Mouse (Mus musculus): ENCODE results near the gene Rnf207.

The Rnf207 gene

DNA sequence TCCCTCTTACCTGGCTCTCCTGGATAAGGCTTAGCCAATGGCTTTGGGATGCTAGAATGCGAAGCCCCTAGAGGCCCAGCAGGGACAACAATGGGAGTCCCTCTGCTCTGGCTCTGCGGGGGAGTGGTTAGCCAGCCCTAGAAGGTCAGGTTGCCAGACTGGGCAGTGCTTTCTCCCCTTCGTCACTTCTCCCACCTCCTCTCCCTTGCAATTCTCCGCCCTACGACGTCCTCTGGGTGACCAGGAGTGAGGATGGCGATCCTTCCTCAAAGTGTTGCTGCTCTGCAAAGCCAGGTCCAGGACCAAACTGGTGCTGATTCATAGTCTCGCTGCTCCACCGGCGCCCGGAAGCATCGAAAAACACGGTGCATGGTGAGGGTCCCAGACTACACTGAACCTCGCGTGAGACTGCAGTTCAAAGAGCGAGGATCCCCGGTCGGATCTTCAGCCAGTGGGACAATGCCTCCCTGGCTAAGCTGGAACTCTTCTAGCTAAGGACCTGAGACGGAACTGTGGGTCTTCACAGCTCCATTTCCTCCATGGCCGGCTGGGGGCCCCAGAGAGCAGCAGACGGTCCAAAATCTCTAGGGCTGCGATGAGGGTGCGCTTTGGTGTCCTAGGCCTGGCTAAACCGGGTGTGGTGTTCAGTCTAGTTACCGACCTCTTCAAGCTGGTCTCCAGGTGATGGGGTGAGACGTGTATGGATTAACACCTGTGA, at the start of gene Rnf207:
Rnf207 (minus strand) TSS at position 477 of the 718 bp plus-strand sequence.
- DNase-seq (ENCODE audit: low spot score) = peak; percentile 76

DNA sequence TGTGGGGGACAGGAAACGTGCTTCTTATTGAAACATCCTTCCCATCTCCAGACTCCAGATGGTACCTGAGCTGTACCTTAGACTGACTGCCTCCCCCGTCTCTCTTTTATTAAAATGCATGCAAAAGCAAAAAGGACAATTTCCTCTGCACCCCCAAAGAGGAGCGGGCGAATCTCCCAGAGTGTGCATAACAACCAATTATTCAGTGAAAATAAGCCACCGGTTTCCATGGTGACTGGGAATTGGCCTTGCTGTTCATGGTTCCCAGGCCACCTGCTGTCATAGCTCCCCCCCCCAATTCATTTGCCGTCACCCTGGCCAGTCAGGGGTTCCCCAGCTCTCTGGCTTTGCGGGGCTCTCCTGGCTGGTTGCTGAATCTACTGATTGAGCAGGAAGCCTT, 46.4 kb upstream of the Rnf207 start:
- no peak for DNase-seq (ENCODE audit: low spot score)

DNA sequence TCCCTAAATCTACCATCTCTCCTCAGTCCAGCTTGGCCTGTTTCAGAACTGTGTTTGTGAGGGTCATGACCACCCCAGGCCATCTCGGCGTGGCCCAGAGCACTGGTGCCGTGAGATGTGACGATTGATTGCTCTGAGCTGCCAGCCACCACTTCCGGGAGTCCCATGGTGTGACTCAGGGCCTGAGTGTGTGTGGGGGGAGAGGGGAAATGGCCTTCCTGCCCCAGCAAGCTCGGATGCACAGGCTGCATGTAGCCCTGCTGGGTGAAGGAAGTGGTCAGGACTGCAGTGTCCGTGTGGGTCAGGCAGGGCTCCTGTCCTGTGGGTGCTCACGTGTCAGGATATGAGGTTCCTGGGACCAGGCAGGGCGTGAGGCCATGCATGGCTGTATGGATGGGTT, 43.4 kb upstream of the Rnf207 start:
- no peak for DNase-seq (ENCODE audit: low spot score)

DNA sequence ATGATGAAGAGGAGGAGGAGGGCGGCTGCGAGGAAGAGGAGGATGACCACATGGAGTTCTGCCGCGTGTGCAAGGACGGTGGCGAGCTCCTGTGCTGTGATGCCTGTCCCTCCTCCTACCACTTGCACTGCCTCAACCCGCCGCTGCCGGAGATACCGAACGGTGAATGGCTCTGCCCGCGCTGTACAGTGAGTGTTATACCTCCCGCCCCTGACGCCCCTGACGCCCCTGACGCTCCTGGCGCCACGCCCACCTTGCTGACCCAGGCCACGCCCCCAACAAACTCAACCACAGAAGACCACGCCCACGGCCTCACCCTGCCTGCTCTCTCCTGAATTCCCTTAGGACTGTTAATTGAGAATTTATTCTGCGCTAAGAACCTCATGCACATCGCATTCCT, 42.1 kb upstream of the Rnf207 start:
- peak; percentile 69 for DNase-seq (ENCODE audit: low spot score)

DNA sequence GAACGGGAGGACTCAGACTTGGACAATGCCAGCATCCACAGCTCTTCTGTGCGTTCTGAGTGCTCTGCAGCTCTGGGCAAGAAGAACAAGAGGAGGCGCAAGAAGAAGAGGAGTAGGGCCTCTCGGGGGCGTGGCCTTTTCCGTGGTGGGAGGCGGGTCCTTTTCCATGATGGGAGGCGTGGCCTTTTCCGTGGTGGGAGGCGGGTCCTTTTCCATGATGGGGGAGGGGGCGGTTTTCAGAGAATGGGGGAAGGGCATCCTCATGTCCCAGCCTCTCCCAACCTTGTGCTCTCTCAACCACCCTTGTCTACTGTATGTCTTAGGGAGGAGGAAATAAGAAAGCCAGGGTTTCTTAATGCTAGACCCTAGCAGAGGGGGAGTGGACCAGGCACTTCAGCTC, 40.9 kb upstream of the Rnf207 start:
- no peak for DNase-seq (ENCODE audit: low spot score)

DNA sequence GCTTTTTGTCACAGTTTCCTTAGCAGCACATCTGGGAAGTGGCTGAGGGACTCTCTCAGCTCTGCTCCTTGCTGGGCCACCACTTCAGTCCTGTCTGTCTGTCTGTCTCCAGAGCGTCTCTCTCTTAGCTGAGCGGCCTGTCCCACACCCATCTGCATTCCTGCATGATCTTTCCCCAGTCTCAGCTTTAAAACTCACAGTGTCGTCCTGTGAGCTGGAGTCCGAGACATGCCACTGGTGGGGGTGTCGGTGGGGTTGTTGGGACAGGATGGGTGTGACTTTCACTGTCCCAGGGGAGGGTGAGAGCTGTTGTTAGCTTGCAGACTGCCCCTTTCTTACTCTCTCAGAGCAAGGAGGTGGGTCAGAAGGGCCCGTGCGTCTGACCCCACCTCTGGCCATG, 36.9 kb upstream of the Rnf207 start:
- no peak for DNase-seq (ENCODE audit: low spot score)

DNA sequence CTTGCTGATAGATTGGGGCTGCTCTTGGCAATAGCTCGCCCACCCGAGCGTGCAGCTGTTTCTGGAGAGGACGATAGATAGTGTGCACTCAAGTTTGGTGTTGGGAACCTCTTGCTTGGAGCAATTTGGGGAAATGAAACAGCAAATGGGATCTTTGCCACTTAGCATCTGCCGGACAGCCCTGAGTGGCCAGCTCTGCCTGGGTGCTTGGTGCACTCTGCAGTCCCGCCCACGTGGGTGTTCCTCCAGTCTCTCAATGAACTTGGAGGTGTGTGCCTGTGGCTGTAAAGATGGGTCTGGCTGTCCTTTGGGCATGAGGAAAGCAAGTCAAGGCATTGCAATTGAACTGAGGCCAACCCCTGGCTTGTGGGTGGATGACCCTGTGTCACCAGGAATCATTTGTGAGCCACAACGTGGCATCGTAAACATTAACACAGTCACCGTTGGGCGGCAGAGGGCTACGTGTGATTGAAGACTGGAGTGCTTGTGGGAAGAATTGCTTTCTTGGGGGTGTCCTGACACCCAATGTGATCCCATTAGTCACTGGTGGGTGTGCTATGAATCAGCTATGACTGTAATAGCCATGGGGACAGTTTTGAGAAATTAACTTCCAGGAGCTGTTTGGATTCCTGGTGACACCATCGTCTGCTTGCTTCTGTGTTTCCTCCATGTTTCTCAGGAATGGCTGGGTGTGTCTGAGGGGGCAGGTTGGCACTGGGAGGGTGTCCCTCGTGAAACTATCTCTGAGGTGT, 35.3 kb upstream of the Rnf207 start:
- no peak for DNase-seq (ENCODE audit: low spot score)

DNA sequence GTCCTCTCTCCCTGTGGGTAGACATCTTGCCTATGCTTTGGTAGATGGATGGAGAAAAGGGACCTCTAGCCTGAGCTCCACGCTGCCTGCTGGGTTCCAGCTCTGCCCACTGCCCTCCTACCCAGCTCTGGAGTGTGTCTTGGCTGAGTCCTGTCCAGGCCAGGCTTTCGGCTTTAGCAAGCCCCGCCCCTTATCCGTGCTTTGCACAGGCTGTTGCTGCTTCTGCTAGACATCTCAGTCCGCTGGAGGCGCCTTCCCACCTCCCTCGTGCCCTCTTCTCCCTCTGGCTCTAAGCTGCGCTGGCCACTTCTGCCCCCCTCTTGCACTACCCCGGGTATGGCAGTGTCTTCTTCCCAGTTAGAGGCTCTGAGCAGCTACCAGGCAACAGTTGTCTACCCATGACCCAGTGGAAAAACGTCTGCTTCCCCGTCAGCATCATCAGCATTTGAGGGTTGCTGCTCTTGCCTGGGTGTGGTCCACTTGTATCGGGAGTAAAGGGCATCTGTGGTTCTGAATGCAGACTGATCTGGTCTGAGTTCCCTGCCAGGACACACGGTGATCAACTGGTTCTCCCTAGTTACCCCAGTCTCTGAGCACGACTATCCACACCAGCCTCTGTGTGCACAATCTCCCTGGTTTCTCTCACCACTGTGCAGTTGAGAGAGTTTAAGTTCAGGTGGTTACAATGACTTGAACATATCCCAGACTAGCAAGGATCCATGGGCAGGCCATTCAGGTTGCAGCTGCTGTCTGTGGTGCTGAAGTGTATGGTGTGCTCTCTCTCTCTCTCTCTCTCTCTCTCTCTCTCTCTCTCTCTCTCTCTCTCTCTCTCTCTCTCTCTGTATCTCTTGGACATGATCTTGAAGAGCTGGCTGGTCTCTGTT, 32.9 kb upstream of the Rnf207 start:
- DNase-seq (ENCODE audit: low spot score) = no peak

DNA sequence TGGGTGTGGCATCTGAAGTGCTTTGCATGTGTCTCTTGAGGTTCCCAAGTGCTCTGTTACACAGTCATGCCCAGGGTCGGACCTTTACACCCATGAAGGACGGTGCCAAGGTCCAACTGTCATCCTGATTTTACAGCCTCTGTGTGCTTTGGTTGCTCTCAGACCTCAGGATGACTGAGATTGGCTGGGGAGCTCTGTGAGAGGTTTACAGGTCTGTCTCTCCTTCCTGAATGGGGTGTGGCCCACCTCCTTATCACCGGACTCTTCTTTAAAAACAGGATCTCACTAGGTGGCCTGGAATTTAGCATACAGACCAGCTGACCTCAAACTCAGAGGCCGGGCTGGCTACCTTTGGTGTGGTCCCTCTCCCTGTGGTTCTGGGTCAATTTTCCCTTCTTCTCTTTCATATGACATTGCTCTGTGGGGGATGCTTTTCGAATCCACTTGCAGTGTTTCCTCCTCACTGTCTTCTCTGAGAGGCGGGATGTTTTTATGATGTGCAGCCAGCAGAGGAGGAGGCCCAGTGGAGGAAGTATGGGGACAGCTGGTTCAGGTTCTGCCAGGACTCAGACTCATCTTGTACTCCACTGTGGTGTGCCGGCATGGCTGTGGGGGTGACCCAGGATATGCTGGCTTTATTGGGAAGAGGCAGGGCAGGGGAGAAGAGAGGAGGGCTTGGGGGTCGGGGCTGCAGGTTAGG, 32.1 kb upstream of the Rnf207 start:
- DNase-seq (ENCODE audit: low spot score) = no peak

DNA sequence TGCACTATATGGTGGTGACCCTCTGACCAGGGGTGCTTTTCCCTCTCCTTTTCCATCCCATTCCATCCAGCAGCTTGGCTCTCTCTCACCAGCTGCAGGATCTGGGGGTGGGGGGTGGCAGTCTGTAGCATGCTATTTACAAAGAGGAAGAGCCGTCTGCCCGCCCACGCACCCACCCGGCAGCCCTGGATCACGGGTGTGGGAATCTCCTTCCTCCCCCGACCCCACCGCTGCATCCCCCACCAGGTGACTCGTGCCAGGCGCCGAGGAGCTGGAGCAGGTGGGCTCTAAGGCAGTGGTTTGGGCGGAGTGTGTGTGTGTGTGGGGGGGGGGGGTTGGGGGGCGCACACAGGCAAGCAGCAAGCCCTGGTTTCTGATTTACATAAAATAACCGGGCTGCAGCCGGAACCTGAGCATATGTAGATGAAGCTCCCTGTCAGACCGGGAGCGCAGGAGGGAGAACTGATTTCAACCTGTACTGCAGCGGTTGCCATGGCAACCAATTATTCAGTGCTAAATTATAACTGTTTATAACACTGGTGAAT, 31.1 kb upstream of the Rnf207 start:
- DNase-seq (ENCODE audit: low spot score) = no peak

DNA sequence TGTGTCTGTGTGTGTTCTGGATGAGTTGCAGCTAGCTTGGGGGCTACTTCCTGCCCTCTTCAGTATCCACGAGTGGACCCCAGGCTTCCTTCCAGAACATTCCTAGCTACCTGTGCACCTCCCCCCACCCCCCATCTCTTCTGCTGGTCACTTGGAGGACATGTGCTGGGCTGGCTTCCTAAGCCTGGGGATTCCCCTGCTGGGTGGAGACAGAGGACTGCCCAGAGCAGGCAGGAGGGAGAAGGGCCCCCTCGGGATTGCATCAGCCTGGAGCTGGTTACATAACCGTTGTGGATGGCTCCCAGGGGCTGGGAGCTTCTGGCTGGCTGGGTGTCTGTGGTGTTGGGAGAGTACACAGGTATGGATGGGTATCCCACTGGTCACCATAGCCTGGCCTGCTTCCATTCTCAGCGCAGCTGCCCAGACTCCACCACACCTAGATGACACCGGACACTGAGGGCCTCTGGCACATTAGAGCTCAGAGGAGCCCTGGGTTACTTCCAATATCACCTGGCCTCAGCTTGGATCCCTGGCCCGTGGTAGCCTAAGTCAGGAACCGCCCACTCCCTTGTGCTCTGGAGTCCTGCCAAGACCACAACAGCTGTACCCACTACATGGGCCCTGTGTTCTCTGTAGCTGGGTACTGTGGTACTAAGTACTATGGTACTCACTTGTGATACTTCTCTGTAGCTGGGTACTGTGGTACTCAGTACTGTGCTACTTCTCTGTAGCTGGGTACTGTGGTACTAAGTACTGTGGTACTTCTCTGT, 26.5 kb upstream of the Rnf207 start:
- no peak for DNase-seq (ENCODE audit: low spot score)

DNA sequence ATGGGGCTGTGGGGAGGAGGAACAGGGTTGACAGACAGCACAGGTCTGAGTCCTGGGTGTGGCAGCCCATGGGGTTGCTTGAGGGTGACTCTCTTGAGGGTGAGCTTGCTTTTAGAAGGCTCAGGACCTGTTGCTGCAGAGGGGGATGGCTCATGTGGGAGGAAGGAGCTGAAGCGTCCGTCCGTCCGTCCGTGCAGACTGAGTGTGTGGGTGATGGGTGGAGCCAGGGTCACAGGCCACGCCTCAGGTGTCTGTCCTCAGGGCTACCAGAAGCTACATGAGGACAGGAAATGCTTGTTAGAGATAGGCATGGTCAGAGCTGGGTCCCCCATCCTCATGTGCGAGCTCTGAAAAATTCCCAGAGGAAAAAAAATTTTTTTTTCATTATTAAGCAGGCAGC, 25.9 kb upstream of the Rnf207 start:
- DNase-seq (ENCODE audit: low spot score) = no peak

DNA sequence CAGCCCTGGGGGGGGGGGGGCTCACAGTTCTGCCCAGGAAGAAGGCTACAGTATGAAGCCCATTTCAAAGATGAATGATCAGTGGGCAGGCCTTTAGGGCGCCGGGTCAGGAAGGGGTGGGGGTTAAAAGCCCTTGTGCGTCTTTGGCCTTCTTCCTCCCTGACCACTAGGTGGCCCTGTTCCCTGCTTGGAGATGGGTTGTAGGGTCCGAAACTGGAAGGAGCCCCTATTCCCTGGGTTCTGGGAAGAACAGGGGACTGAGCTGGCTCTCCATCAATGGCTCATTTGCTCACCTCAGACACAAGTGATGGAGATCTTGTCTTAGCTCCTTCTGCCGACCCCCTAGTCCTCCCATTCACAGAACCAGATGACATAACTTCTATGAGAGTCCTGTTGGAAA, 24.5 kb upstream of the Rnf207 start:
- no peak for DNase-seq (ENCODE audit: low spot score)

DNA sequence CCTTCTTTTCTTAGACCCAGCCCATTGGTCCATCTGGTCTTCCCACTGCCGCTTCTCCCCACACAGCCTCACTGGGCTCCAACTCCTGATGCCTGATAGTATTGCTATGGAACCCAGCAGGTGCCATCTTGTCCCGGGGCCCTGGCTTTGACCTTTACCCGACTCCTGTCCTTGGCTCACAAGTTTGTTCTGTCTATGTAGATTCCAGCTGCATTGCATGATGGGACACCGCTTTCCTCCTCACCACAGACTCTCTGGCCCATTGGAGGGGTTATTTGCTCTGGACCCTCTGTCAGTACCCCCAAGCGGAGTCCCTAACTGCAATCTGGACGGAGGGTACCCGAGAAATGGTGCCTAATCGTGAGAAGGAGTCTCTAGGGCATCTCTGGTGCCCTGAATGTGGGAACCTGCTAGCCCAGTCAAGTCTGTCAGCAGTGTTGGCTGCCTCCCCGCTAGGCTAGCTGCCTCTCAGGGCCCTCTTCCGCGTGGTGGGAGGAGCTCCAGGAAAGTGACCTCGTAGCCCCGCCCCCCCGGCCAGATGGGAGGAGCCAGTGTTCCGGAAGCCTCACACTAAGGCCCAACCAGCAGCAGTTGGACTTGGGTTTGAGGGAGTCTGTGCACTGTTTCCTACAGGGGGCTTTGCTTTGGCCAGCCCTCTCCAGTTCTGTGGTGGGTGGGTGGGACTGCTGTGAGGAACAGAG, 21.9 kb upstream of the Rnf207 start:
- peak; percentile 71 for DNase-seq (ENCODE audit: low spot score)

DNA sequence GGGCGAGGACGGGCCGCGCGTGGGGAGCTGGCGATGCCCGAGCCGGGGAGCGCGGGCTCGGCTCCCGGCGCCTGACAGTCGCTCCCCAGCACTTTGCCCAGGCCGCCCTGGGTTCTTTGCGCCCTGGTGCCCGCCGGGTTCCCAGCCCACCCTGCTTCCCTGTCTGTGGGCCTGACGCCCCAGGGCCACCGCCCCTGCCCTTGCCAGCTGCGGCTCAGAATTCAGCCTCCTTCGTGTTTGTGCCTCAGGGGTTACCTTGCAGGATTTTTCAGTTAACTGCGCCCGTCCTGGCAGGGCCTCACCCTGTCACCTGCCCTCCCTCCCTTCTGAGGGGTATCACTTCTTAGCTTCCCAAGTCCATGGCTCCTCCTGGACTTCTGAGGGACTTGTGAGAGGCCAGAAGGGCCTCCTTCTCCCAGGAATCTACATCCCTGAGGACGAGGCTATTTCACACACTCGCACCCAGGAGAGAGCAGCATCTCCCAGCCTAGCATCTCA, 20.5 kb upstream of the Rnf207 start:
- DNase-seq (ENCODE audit: low spot score) = no peak

DNA sequence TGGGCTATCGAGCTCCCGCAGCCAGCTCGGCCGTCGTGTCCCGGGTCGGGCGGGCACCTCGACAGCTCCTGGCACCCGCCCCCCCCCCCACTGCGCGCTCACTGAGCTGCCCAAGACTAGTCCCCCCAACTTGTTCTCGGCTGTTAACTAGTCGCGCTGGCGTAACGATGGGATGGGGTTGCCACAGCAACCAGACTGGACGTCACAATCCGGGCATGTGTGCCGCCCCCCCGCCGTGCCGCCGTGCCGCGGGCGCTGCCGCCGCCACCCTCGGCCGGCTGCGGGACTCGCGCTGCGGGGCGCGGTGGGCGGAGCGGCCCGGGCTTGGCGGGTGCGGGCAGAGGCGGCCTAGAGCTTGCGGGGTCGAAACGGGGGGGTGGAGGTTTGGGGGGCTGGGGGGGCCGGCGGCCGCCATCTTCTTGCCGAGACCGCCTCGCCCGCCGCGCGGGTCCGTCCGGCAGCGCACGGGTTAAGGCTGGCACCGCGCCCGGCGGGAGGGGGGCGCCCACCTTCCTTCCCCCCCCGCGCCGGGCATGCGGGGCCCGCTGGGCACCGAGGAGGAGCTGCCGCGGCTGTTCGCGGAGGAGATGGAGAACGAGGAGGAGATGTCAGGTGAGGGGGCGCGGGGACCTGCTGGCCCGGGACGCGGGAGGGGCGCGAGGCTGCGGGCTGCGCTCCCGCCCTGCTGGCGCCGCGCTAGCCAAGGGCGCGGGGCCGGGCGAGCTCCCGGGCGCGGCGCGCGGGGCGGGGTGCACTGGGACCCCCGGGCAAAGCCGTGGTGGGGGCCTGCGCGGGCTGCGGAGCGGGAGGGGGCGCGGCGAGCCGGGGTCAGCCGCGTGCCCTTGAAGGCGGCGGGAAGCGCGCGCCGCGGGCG, 19.9 kb upstream of the Rnf207 start, which contains the start of gene Chd5:
Chd5 (plus strand) TSS at position 233 of the 874 bp plus-strand sequence.
- peak; percentile 53 for DNase-seq (ENCODE audit: low spot score)

DNA sequence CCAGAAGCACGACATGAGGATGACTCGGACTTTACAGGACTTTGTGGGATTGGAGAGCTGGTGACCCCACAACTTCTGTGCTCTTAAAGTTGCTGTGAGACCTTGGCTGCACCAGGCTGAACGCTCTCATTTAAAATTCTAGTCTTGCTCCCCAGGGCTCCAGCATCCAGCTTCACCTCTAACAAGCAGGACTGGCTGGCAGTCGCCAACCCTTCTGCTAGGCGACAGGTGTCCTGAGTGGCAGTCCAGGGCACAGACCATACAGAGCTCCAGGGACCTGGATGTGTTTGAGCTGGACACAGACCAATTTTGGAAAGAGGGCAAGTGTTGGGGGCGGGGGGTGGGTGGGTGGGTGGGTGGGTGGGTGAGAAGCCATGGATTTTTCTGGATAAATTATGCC, 19.0 kb upstream of the Rnf207 start:
- no peak for DNase-seq (ENCODE audit: low spot score)

DNA sequence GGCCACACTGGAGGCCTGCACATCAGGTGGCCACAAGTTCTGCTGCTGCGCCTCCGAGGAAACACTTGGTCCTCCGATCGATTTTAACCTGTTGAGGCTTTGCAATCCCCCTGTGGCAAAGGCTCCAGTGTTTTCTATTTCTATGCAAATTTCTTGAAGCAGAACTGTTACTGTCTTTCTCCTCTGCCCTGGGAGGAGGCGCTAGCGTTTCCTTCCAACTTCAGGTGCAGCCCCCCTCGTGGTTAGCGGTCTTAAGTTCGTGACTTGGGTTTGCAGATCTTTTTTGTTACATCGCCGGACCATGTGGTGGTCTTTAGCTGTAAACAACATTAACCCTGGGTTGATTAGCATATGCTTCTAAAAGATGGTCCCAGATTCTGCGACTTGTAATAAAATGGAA, 14.8 kb upstream of the Rnf207 start:
- DNase-seq (ENCODE audit: low spot score) = no peak

DNA sequence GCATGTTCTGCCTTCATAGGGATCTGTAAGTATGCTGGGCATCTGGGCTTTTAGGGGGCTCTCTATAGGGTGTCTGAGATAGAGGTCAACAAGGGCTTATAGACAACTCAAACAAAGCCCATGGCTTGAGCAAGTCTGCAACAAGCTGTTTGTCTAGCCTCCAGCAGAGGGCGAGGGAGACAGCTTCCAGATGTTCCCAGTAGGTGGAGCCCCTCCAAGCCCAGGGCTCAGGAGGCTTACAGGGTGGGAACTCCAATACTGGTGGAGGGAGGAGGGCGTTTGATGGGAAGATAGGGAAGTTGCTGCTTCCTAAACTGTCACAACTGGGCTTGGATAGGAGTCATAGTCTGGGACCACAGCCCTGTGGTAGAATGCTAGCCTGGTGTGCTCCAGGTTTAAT, 14.2 kb upstream of the Rnf207 start:
- DNase-seq (ENCODE audit: low spot score) = peak; percentile 82
